Mouse (Mus musculus) thymus, postnatal 4 days (tissue): ENCODE results near the gene Ltb.

Experiments used
- DNase-seq: peaks from one replicate; pipeline ENCODE4 v3.0.0; 2021

Ltb gene

GRCm38 (mm10) chr17:35194844-35195630, 798 bp downstream of the Ltb start:
- peak; percentile 62 for DNase-seq

- DNase-seq = peak; percentile 99
Measured at GRCm38 (mm10) chr17:35195631-35196320, 1.5 kb downstream of the Ltb start.

GRCm38 (mm10) chr17:35196321-35196641, 2.0 kb downstream of the Ltb start:
- peak; percentile 54 for DNase-seq

GRCm38 (mm10) chr17:35197126-35197525, 2.9 kb downstream of the Ltb start:
- peak; percentile 45 for DNase-seq

- peak; percentile 15 for DNase-seq
Measured at GRCm38 (mm10) chr17:35198029-35198428, 3.8 kb downstream of the Ltb start.

GRCm38 (mm10) chr17:35198946-35199345, 4.7 kb downstream of the Ltb start:
- DNase-seq = peak; percentile 25

- peak; percentile 77 for DNase-seq
Measured at GRCm38 (mm10) chr17:35200398-35200797, 6.2 kb downstream of the Ltb start.

GRCm38 (mm10) chr17:35201128-35201527, 6.9 kb downstream of the Ltb start:
- DNase-seq = peak; percentile 46

GRCm38 (mm10) chr17:35201787-35202186, 7.5 kb downstream of the Ltb start, which contains the start of gene Tnf:
Gene Tnf (minus strand): TSS chr17:35202007.
- peak; percentile 75 for DNase-seq

GRCm38 (mm10) chr17:35202442-35202841, 8.2 kb downstream of the Ltb start:
- peak; percentile 18 for DNase-seq

- peak; percentile 79 for DNase-seq
Measured at GRCm38 (mm10) chr17:35204494-35205379, 10.5 kb downstream of the Ltb start, which contains the start of gene Lta. Gene Lta (minus strand): TSS chr17:35205351.

GRCm38 (mm10) chr17:35205380-35205769, 11.1 kb downstream of the Ltb start:
- no peak for DNase-seq

GRCm38 (mm10) chr17:35209785-35210535, 15.7 kb downstream of the Ltb start:
- peak; percentile 48 for DNase-seq

- DNase-seq = no peak
Measured at GRCm38 (mm10) chr17:35210593-35210992, 16.4 kb downstream of the Ltb start.

GRCm38 (mm10) chr17:35213071-35213470, 18.8 kb downstream of the Ltb start:
- no peak for DNase-seq

GRCm38 (mm10) chr17:35218516-35219193, 24.4 kb downstream of the Ltb start:
- peak; percentile 58 for DNase-seq

GRCm38 (mm10) chr17:35219601-35220041, 25.4 kb downstream of the Ltb start:
- DNase-seq = peak; percentile 75

- peak; percentile 38 for DNase-seq
Measured at GRCm38 (mm10) chr17:35220156-35220952, 26.1 kb downstream of the Ltb start, which contains the start of gene Gm16181. Gene Gm16181 (plus strand): TSS chr17:35220834.

GRCm38 (mm10) chr17:35222299-35222698, 28.1 kb downstream of the Ltb start:
- peak; percentile 75 for DNase-seq

GRCm38 (mm10) chr17:35224641-35225040, 30.4 kb downstream of the Ltb start:
- DNase-seq = peak; percentile 20

GRCm38 (mm10) chr17:35225456-35225855, 31.2 kb downstream of the Ltb start:
- no peak for DNase-seq
